Mouse (Mus musculus) frontal cortex, adult 2 months (tissue): ENCODE results near the gene Brinp2. TPM values are rescaled to one million over a fixed set of nuclear protein-coding genes. Genes with fewer than 3 reads are reported as not detected.

ENCODE experiments used
- DNase-seq, 2 experiments: peaks; one replicate each; pipeline ENCODE4 v3.0.0; 2022; ENCODE audit warnings: low spot score in 1 of 2; ENCODE audit errors: extremely low spot score in 1 of 2
- polyA plus RNA-seq: library from polyadenylated mRNA; depleted of rRNA; stranded (reverse); fragments of >200 nt; gene quantifications from 2 replicates; pipeline ENCODE4 v1.2.3, GENCODE M21; 2012; rRNA removed

Gene Brinp2
- polyA plus RNA-seq = 64.9 and 69.5 TPM in 2 replicates

GRCm38 (mm10) chr1:158356051-158356461 is at the start of gene Brinp2:
TSS of gene Brinp2 (minus strand) at chr1:158356326.
- peak; percentile 91 to 95 for DNase-seq

- no peak for DNase-seq
These were observed 44.8 kb upstream of the Brinp2 start for GRCm38 (mm10) chr1:158400898-158401297.

- DNase-seq = peak in 1 of 2 experiments; percentile 53
These were observed 40.9 kb upstream of the Brinp2 start for GRCm38 (mm10) chr1:158397058-158397457.

- no peak for DNase-seq
These were observed 34.6 kb upstream of the Brinp2 start for GRCm38 (mm10) chr1:158390693-158391092.

GRCm38 (mm10) chr1:158388995-158389394 is 32.9 kb upstream of the Brinp2 start:
- DNase-seq = no peak

GRCm38 (mm10) chr1:158386781-158387180 is 30.7 kb upstream of the Brinp2 start:
- no peak for DNase-seq

GRCm38 (mm10) chr1:158385311-158385710 is 29.2 kb upstream of the Brinp2 start:
- DNase-seq = no peak

GRCm38 (mm10) chr1:158383210-158383609 is 27.1 kb upstream of the Brinp2 start:
- no peak for DNase-seq

- DNase-seq = no peak
These were observed 26.2 kb upstream of the Brinp2 start for GRCm38 (mm10) chr1:158382277-158382676.

GRCm38 (mm10) chr1:158364461-158364860 is 8.3 kb upstream of the Brinp2 start:
- no peak for DNase-seq

- peak in 1 of 2 experiments; percentile 50 for DNase-seq
These were observed 6.4 kb upstream of the Brinp2 start for GRCm38 (mm10) chr1:158362292-158363101.

GRCm38 (mm10) chr1:158361964-158362291 is 5.8 kb upstream of the Brinp2 start, which contains the start of gene Astn1:
TSS of gene Astn1 (plus strand) at chr1:158362273.
- DNase-seq = no peak

GRCm38 (mm10) chr1:158355177-158356050 is 712 bp downstream of the Brinp2 start:
- peak; percentile 40 to 72 for DNase-seq

GRCm38 (mm10) chr1:158353656-158354371 is 2.3 kb downstream of the Brinp2 start:
- DNase-seq = peak in 1 of 2 experiments; percentile 48

GRCm38 (mm10) chr1:158343243-158343714 is 12.8 kb downstream of the Brinp2 start:
- no peak for DNase-seq

- DNase-seq = no peak
These were observed 27.3 kb downstream of the Brinp2 start for GRCm38 (mm10) chr1:158328839-158329238.

- DNase-seq = peak; percentile 77 to 84
These were observed 28.0 kb downstream of the Brinp2 start for GRCm38 (mm10) chr1:158328126-158328525.

- DNase-seq = no peak
These were observed 32.8 kb downstream of the Brinp2 start for GRCm38 (mm10) chr1:158323325-158323724.

GRCm38 (mm10) chr1:158310426-158311156 is 45.5 kb downstream of the Brinp2 start:
- DNase-seq = peak in 1 of 2 experiments; percentile 35

- DNase-seq = no peak
These were observed 59.1 kb downstream of the Brinp2 start for GRCm38 (mm10) chr1:158297042-158297441.
